Mouse (Mus musculus) mature B cell (primary cell): Measurements from ENCODE around the gene Dtx3.

Source experiments
- in situ Hi-C: fragments of 300-500 bp; cut with MboI; formaldehyde crosslinking; loops from 2 replicates; pipeline ENCODE4 v1.14.3; 2019

The Dtx3 gene

DNA sequence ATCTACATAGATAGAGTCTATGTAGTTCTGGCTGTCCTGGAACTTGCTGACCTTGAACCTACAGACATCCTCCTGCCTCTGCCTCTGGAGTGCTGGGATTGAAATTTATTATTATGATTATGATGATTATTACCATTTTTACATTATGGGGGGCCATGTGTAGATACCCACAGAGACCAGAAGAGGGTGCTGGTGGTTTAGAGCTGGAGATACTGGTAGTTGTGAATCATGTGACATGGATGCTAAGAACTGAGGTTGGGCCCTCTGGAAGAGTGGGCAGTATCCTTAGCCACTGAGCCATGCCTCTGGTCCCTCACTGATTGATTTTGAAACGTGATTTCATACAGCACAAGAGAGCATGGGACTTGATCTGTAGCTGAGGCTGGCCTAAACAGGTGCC is 9.1 kb downstream of the Dtx3 start:
- in situ Hi-C loops: no loop called here

DNA sequence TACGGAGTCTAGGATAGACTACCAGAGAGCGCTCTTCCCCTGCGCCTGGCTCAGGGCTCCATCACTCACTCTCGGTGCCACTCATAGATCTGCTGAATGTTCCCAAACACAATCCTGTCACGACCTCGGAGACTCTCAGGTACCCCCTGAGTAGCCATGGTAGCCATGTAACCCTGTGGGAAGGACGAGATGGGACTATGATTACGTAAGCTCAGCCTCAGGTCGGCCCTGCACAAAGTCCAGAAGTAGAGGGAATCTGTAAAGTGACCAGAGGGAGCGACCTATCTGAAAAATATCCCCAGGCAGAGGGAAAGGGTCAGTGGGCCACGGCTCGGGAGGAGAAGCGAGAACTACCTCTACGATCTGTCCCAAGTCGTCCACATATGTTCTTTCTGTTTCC is 10.0 kb downstream of the Dtx3 start:
- in situ Hi-C loops: no loop called here

DNA sequence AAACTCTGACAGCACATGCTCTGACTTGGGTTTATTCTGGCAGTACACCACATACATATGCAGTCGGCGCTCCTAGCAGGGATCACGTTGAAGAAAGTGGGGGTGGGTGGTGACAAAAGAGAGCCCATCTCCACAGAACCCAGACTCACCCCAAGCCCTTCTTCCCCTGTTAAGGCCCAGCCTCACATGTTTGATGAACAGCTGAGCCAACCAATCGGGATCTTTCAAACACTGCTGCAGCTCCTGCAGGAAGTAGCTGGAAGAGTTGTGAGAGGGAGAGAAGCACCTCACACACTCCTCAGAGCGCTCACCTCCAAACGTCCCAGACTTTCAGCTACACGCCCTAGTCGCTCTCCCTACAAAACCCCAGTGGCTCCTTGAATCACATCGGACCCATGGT is 10.4 kb downstream of the Dtx3 start:
- in situ Hi-C loops: no loop called here

DNA sequence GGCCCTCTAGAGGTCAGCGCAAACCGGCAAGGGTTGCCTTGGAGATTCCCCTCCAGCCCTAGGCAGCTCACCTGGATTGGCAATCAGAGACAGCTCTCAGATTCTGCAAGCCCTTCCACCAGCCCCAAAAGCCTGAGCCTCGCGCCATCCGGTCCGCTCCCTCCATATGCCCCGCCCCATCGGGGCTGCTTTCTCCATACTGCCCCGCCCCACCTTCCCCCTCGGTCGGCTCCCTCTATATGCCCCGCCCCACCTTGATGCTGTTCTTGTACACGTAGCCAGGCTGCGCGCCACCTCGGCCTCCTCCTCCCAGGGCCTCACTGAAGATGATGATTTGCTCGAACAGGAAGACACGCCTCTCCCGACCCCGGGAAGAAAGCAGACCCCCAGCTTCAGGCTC is 11.8 kb downstream of the Dtx3 start:
- in situ Hi-C loops: no loop called here

DNA sequence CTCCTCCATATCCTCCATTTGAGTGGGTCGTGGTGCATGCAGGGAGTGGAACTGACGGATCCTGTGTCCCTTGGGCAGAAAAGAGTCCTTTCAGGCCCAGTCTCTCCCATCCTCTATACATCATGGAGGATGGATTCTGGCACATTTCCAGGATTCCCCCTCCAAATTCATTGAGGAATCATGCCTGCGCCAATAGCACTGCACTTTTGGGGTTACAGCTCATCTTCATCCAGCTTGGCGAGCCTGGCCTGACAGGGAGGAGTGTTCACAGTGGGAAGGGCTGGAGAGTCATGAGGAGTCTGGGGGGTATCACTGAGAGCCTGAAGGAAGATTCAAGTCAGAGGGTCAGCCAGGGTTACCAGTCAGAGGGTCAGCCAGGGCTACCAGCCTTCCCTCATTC is 12.9 kb downstream of the Dtx3 start:
- in situ Hi-C loops: no loop called here

DNA sequence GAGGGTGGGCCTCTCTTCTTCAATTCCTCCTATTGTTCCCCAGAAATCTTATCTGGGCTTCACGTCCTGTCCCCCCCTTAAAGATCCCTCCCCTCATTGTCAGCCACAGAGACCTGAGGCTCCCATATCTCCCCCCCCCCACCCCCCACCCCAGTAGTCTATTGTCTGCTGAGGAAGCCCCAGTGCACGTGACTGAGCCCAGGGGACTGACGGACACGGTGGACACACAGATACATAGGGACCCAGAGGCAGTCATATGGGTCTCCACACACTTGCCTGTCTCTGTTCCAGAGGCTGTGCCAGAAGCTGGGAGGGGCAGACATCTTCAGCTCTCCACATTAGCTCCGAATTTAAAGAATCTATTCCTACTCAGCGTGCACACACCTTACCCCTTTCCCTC is 14.0 kb downstream of the Dtx3 start:
- in situ Hi-C loops: no loop called here

DNA sequence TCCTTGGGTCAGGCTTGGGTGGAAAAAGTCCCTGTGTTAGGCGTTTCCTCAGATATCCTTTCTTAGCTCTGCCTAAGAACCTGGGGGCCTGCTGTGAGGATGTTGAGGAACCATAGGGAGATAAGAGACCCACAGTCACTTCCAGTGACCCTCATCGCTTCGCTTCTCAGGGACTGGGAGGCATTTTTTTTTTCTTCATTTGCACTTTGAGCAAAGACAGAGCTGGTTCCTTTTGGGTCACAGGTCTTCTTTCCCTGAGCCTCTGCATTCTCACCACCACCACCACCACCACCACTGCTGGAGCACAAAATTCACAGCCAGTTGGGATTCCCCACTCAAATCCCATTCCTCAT is 14.9 kb downstream of the Dtx3 start:
- in situ Hi-C loops: no loop called here

DNA sequence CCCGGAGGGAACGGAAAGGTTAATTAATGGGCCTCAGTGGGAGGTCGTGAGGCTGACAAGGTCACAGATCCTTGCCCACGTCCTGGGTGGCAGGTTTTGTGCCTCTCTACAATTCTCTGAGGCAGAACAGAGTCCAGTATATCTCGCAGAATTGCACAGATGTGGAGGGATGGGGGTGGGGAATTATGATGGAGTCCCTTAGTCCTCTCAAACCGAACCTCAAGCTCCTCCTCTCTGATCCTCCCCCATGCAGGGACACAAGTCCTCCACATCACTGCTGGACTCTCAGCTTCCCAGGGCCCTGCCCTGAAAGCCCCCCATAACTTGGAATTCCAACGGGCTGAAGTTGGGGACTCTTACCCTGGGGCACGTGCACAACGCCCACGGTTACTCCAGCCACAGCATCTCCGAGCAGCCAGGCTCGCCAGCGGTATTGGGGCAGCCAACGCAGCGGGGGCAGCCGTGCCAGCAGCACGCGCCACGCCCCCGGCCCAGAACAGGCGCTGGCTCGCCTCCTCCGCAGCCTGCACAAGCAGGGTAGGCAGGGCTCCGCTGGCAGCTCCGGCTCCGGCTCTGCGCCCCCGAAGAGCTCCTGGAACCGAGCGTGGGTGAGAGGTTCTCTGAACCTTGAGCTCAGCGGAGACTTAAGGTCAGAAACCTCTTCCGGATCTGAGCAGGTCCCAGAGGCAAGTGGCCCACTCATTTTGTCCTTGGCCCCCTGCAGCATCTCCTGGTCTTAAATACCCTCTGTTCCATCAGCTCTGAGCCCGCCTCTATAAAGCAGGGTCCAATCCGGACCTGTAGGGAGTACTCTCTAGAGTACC is 15.4 kb downstream of the Dtx3 start, which contains the start of gene Slc26a10:
Gene Slc26a10, minus strand, starts transcription at position 775 of the 824 bp plus-strand sequence.
- in situ Hi-C loops: loop anchor here (10.0 kb wide), 1 partner anchor 45 kb away; no protein-coding TSS in a partner anchor

DNA sequence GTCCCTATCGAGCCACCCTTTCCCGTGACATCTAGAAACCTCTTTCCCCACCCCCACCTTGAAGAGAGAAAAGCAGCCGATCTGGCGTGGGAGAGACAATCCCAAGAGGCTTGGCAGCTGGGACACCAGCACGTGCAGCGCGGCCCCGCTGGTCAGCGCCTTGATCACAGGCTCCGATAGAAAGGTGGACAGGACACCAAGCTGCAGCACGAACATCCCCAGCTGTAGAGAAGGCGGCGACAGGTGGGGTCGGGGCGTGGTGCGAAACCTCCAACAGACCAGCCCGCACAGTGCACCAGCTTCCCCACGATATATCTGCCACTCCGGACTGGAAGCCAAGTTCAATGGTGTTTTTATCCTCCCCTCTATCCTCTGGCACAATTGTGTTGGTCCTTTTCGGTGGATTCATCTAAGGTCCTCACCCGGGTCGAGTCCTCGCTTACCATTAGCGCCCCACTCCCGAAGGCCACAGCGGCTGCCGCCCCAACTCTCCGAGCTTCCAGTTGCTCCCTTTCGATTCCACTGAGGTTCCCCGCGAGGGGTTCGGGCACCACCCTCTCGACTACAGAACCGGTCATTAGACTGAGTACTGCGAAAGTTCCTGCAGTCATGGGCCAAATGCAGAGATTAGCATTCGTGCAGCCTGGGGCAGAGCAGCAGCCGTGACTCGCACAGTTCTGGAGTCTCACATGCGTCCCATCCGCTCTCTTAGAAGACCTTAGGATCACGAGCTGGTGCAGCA is 17.1 kb downstream of the Dtx3 start:
- in situ Hi-C loops: loop anchor here (10.0 kb wide), 1 partner anchor 46 kb away; no protein-coding TSS in a partner anchor

DNA sequence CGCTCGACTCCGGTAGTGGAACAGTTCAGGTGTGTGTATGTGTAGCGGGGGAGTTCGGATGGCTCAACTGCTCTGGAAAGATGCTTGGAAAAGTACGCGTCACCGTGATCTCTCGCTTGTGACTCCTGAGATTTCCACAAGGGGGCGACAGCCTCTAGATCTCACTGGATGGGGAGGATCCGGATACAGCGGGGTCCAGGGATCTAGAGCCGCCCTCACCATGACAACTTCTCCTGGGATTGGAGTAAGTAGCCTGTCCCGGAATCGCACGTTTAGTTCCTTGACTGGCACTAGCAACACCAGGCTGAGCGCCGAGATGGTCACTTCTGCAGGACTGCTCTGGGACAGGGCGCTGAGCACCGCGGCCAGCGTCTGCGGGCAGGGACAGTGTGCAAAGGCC is 17.8 kb downstream of the Dtx3 start:
- in situ Hi-C loops: loop anchor here (10.0 kb wide), 1 partner anchor 47 kb away; no protein-coding TSS in a partner anchor

DNA sequence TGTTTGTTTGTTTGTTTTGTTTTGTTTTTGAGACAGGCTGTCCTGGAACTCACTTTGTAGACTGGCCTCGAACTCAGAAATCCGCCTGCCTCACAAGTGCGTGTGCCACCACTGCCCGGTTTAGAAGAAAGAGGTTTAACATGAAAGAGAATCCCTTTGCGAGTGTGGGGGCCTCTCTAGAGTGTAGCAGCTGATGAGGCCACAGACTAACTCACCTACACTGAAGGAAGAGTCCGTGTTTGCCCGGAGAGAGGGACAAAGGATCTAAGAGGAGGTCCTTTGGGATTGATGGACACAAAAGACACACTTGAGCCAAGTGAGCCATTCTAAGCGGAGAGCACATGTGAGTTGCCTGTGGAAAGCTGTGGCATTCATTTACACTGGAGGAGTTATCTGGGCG is 18.3 kb downstream of the Dtx3 start:
- in situ Hi-C loops: loop anchor here (10.0 kb wide), 1 partner anchor 48 kb away; no protein-coding TSS in a partner anchor

DNA sequence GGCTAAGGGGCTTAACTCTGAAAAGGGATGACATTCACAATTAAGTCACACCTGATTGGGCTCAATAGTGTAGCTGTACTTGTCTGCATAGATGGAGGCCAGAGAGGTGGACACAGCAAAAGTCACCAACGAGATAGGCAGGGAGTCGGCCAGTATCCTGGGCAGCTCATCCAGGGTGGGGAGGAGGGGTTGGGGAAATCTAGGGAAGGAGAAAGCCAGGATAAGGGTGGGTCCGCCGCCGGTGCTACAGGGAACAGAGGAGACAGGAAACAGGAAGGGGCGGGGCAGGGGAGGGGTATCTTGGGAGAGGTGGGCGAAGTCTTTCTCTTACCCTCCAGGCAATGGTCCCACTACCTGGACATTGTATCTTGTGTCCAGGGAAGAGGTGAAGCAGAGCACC is 18.8 kb downstream of the Dtx3 start:
- in situ Hi-C loops: loop anchor here (10.0 kb wide), 1 partner anchor 48 kb away; no protein-coding TSS in a partner anchor

DNA sequence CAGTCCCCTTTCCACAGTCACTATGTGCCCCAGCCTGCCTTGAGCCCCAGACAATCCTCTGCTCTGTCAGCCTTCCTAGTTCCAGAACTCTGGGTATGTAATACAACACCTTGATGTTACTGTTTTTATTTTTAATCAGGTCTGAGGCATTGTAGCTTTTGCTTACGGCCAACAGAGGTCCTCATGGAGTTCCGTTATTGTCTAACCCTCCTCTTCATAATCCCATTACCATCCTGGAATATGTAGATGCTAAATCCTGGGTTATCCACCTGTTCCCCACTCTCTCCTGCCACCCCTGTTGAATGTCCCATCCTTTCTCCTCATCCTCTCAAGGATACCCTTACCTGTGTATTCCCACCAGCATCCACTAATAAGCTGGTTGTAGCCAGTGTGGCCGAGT is 19.3 kb downstream of the Dtx3 start:
- in situ Hi-C loops: loop anchor here (10.0 kb wide), 1 partner anchor 49 kb away; no protein-coding TSS in a partner anchor

DNA sequence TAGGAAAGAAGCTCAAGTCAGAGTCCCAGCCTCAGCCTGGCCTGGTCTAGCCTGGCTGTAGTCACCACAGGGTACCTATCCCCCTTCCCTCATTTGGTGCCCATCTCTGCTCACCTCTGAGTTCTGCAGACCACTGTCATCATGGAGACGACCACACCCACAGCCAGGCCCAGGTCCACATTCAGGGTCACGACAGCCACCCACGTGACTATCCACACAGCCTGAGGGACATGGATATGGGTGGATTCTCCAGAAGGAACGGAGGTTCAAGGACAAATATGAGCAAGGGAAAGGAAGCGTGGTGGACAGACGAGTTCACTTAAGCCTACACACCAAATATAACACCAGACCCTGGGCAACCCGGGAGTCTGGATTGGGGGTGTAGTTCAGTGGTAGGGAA is 21.4 kb downstream of the Dtx3 start:
- in situ Hi-C loops: loop anchor here (5.0 to 10.0 kb wide), 2 partner anchors 42 to 51 kb away; no protein-coding TSS in a partner anchor

DNA sequence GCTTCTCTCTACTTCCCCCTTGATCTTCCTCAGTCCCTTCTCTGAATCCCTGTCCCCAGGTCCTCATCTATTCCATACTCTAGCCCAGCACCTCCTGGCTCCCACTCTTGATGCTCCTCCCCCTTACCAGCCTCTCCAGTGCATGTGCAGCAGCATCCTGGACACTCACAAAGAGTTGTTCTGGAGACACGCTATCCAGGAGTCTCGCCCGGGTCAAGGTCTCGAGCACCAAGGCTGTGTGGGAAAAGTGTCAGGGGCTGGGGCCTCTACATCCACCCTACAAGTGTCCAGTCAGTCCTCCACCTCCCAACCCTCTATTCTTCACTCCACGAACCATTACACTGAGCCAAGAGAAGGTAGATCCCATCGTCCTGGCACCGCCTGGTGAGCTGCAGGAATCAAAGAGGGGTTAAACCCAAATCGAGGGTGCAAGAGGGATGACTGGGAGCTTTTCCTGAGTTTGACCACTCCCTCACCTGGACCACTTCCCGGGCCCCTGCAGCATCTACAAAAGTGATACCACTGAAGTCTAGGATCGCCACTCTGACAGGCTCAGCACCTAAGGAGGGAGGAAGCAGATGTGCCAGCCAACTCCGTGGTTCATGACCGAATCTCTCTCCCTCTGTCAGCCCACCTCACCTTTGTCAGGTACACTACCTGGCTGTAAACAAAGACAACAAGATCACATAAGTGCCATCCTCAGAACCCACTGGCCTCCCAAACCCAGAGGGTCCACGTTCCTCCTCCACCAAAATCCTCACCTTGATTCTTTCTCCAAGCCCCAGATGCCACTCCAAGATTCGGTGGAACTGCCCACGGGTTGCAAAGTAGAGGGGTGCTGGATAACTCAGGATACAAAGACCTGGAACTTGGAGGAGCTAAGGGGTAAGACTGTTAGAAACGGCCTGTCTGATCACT is 22.1 kb downstream of the Dtx3 start:
- in situ Hi-C loops: loop anchor here (5.0 to 10.0 kb wide), 2 partner anchors 41 to 51 kb away; no protein-coding TSS in a partner anchor

DNA sequence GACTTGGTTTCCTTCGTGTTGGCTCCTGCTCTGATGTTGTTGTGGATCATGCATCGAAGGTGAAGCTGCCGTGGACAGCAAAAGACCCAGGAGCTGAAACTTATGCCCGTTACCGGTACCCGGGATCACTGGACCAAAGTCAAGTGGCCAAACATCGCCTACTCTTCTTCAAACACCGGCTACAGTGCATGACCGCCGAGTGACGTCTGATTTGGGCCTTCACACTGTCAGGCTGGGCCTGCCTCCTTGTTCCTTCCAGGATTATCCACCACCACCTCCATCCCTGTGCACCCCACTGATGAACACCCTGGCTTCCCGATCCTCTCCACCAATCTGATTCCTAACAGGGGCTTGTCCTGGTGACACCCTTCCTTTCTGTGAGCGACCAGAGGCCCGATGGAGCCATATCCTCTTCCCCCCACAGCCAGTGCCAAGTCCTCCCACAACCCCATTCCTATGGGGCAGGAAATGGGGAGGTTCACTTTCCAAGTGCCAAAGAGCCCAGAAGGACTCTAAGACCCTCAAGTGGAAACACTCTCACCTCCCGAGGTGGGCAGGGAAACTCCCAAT is 23.8 kb downstream of the Dtx3 start:
- in situ Hi-C loops: loop anchor here (5.0 to 10.0 kb wide), 2 partner anchors 39 to 53 kb away; no protein-coding TSS in a partner anchor

DNA sequence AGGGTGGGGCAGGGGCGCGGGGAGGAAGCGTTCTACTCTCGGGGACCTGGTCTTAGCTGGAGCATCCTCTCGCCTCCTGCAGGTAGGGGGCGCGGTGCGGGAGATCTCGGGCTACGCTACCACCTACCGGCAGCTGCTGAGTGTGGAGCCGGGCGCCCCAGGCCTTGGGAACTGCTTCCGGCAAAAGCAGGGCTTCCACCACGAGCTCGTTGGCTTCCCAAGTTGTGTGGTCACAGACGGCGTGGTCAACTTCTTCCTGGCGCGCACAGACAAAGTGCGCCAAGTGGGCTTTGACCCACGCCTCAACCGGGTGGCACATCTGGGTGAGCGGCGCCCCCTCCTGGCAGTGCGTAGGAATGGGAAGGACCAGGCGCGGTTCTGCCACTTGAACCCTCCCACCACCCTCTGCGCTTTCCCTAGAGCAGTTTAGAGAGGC is 24.7 kb downstream of the Dtx3 start:
- in situ Hi-C loops: loop anchor here (5.0 to 10.0 kb wide), 2 partner anchors 39 to 54 kb away; no protein-coding TSS in a partner anchor

DNA sequence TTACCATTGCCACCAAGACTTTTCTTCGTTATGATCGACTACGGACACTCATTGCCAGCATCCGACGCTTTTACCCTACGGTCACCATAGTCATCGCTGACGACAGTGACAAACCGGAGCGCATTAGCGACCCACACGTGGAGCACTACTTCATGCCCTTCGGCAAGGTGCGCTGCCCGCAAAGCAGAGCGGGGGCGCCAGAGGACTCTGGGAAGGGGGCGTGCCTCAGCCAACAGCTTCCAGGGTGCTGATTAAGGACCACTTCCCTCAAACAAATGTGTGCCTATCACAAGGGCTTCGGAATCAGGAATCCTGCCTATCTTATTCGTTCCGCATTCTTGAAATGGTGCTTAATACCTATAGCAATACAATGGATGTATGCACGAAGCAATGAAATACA is 25.5 kb downstream of the Dtx3 start:
- in situ Hi-C loops: loop anchor here (5.0 to 10.0 kb wide), 2 partner anchors 38 to 55 kb away; no protein-coding TSS in a partner anchor

DNA sequence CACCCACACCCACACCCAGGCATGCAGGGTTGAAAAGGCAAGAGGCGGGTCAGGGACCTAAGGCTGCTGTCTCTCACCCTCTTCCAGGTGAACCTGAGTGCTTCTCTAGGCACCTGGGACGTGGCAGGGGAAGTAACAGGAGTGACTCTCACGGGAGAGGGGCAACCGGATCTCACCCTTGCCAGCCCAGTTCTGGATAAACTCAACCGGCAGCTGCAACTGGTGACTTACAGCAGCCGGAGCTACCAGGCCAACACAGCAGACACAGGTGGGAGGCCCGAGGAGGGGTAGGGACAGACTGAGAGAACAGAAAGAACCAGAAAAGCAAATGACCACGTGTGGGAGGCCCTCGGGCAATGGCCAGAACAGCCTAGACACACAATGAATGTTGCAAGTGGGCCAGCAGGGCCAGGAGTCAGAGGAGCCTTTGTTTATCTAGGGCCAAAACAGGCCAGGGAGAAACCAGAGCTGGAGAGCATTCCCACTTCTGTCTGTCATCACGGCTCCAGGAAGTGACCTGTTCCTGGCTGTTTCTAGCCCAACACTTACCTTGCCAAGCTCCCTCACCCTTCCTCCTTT is 27.8 kb downstream of the Dtx3 start:
- in situ Hi-C loops: no loop called here

DNA sequence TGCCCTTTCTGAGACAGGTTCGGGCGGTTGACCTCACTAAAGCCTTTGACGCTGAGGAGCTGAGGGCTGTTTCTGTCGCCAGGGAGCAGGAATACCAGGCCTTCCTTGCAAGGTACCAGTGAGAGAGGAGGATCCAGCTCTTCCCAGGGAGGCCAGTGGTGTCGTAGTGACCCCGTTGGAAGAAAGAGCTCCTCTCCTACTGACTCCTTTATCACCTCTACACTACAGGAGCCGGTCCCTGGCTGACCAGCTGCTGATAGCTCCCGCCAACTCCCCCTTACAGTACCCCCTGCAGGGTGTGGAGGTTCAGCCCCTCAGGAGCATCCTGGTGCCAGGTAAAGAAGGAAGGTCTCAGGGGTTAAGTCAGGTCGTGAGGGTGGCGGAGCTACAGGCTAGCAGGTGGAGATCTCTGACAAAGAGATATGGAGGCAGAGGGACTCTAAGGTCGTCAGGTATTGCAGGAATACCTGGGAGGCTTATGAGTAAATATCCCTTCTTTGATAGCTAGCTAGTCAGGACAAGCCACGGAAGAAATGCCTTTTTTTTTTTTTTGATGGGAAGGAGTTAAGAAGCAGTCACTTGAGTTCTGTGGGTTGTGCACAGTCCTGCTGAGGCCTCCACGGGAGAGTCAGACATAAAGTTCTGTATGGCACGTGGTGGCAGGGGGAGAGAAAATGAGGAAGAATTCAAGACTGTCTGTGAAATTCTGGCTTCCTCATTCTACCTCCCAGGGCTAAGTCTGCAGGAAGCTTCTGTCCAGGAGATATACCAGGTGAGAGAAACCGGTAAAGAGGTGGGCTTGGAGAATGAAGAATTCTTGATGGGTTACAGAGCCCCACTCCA is 28.5 kb downstream of the Dtx3 start:
- in situ Hi-C loops: no loop called here
